Mouse (Mus musculus): ENCODE results near the gene Dpp8. TPM values are rescaled to one million over a fixed set of nuclear protein-coding genes. Genes with fewer than 3 reads are reported as not detected.
A peak's percentile ranks its signal among the peaks of the same experiment; 100 is the strongest.
"Not testable (repeated sequence)": the region's sequence is repeated elsewhere in the genome, so short reads cannot be mapped to it uniquely, and the experiment has no call there.

Dpp8 gene
- total and polyA plus RNA-seq, 3 experiments, result 36.0 to 53.2 (median 39.9) TPM

GRCm38 (mm10) chr9:64990291-64990690 lies 41.9 kb upstream of the Dpp8 start:
- H3K27me3 ChIP-seq (replicated peaks), result no peaks in the 10 kb centered on the region
- no peak for DNase-seq (ENCODE audit: extremely low read depth)
- dilution Hi-C loops (cut with MboI; ENCODE audit: extremely low pct_ligation_motif_present, extremely low pct_unique_long_range_greater_than_20kb, low sequenced_read_pairs), result no loop called here
- no peaks in the 10 kb centered on the region for H3K9me3 ChIP-seq (replicated peaks; ENCODE audit: low read length)
- H3K4me2 ChIP-seq (ENCODE audit: insufficient read depth, low read depth, poor library complexity, severe bottlenecking), result no peak overlapping the region
- no peaks in the 10 kb centered on the region for H3K4me1 ChIP-seq (ENCODE audit: control insufficient read depth in 1 of 2, insufficient read depth in 2 of 2)
- H3K27ac ChIP-seq (ENCODE audit: insufficient read depth, low read depth), result no peak overlapping the region
- in situ Hi-C loops (cut with MboI; ENCODE audit: low pct_ligation_motif_present, low pct_unique_long_range_greater_than_20kb, low sequenced_read_pairs), result no loop called here
- TF ChIP-seq EP300 (IDR thresholded peaks at IDR 0.05; ENCODE audit: low read length) (no peak), SMC3 (IDR thresholded peaks at IDR 0.05; ENCODE audit: low read depth, low read length) (no peak), BHLHE40 (IDR thresholded peaks at IDR 0.05; ENCODE audit: low read depth, low read length) (no peak), POLR2AphosphoS2 (IDR thresholded peaks at IDR 0.05; ENCODE audit: low read depth, low read length) (no peak), CHD1 (IDR thresholded peaks at IDR 0.05; ENCODE audit: low read depth, low read length) (no peak), ZC3H11A (IDR thresholded peaks at IDR 0.05; ENCODE audit: low read depth, low read length) (no peak), UBTF (IDR thresholded peaks at IDR 0.05; ENCODE audit: low read depth, low read length) (no peak), MAFK (IDR thresholded peaks at IDR 0.05; ENCODE audit: insufficient replicate concordance, low read length) (no peak), ZKSCAN1 (IDR thresholded peaks at IDR 0.05; ENCODE audit: borderline replicate concordance, low read depth, low read length) (no peak), KAT2A (IDR thresholded peaks at IDR 0.05; ENCODE audit: insufficient replicate concordance, low read length) (no peak), GABPA (IDR thresholded peaks at IDR 0.05; ENCODE audit: insufficient replicate concordance, low read depth, low read length) (no peak), JUN (IDR thresholded peaks at IDR 0.05; ENCODE audit: insufficient read depth, low read depth, low read length) (no peak), MAZ (IDR thresholded peaks at IDR 0.05; ENCODE audit: low read depth, low read length) (no peak), USF2 (conservative IDR thresholded peaks at IDR 0.05; ENCODE audit: low read depth, low read length) (no peak), ELF1 (IDR thresholded peaks at IDR 0.05; ENCODE audit: low read depth, low read length) (no peak), NRF1 (IDR thresholded peaks at IDR 0.05; ENCODE audit: low read depth, low read length) (no peak), RCOR1 (conservative IDR thresholded peaks at IDR 0.05; ENCODE audit: low read depth, low read length) (no peak)
- H3K36me3 ChIP-seq (replicated peaks in 1 of 2; ENCODE audit: control insufficient read depth in 1 of 2, insufficient read depth in 1 of 2, low read length in 1 of 2), result peaks cover 53 to 88% of the 10 kb centered on the region in 2 experiments
- H3K79me2 ChIP-seq (replicated peaks; ENCODE audit: control insufficient read depth, extremely low read depth, insufficient read depth, poor library complexity, severe bottlenecking), result no peaks in the 10 kb centered on the region
- H3K4me3 ChIP-seq (replicated peaks in 1 of 3; ENCODE audit: low read depth in 2 of 3, low read length in 2 of 3, poor library complexity in 1 of 3), result no peak overlapping the region
- no peak overlapping the region for H3K9ac ChIP-seq (ENCODE audit: insufficient read depth, low read depth)

DNA sequence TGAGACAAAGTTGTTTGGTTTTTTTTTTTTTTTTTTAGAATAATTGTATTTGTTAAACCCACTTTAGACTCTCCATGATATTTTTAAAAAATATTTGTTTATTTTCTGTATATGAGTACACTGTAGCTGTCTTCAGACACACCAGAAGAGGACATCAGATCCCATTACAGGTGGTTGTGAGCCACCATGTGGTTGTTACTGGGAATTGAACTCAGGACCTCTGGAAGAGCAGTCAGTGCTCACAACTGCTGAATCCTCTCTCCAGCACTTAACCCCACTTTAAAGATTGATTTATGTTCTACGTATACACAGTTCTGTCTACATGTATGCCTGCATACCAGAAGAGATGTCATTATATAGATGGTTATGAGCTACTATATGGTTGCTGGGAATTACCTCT lies 36.8 kb upstream of the Dpp8 start:
- H3K27me3 ChIP-seq (replicated peaks); dilution Hi-C loops (cut with MboI; ENCODE audit: extremely low pct_ligation_motif_present, extremely low pct_unique_long_range_greater_than_20kb, low sequenced_read_pairs); H3K4me3 ChIP-seq (replicated peaks in 1 of 3; ENCODE audit: low read depth in 2 of 3, low read length in 2 of 3, poor library complexity in 1 of 3); H3K4me1 ChIP-seq (ENCODE audit: control insufficient read depth in 1 of 2, insufficient read depth in 2 of 2); H3K9ac ChIP-seq (ENCODE audit: insufficient read depth, low read depth); H3K4me2 ChIP-seq (ENCODE audit: insufficient read depth, low read depth, poor library complexity, severe bottlenecking); H3K9me3 ChIP-seq (replicated peaks; ENCODE audit: low read length); DNase-seq (ENCODE audit: extremely low read depth); in situ Hi-C loops (cut with MboI; ENCODE audit: low pct_ligation_motif_present, low pct_unique_long_range_greater_than_20kb, low sequenced_read_pairs); H3K79me2 ChIP-seq (replicated peaks; ENCODE audit: control insufficient read depth, extremely low read depth, insufficient read depth, poor library complexity, severe bottlenecking); H3K27ac ChIP-seq (ENCODE audit: insufficient read depth, low read depth): not testable (repeated sequence)
- peak in 1 of 2 experiments; percentile 49; a peak in 2 of 4 replicates for TF ChIP-seq CTCF (conservative IDR thresholded peaks at IDR 0.05 in 1 of 2, IDR thresholded peaks at IDR 0.05 in 1 of 2; ENCODE audit: low read depth in 2 of 2, low read length in 2 of 2)
- H3K36me3 ChIP-seq (replicated peaks in 1 of 2; ENCODE audit: control insufficient read depth in 1 of 2, insufficient read depth in 1 of 2, low read length in 1 of 2), result peaks cover 36 to 82% of the 10 kb centered on the region in 2 experiments
